Mouse (Mus musculus) midbrain, embryonic 11.5 days (tissue): ENCODE results near the gene Kdm5c. TPM values are rescaled to one million over a fixed set of nuclear protein-coding genes. Genes with fewer than 3 reads are reported as not detected.

ENCODE experiments used
- ATAC-seq: fragments of 200-750 bp; cut with Nextera tagmentation; 2 replicates; pipeline ENCODE4 v1.8.0; 2017; ENCODE audit warnings: moderate TSS enrichment, moderate library complexity; ENCODE audit not compliant: low FRiP score
- DNase-seq: peaks from one replicate; pipeline ENCODE4 v3.0.0; 2015; ENCODE audit warnings: low spot score; ENCODE audit errors: missing footprints
- H3K27ac ChIP-seq: fragments of 300-500 bp; sonication (generic); 2 replicates; pipeline ENCODE4 v1.5.1; 2014; ENCODE audit warnings: low read depth, low read length
- H3K27me3 ChIP-seq: fragments of 300-500 bp; sonication (generic); 2 replicates; pipeline ENCODE4 v1.6.1; 2014; ENCODE audit warnings: mild to moderate bottlenecking, low read length, moderate library complexity, mixed read lengths; ENCODE audit not compliant: control insufficient read depth, insufficient read depth
- H3K36me3 ChIP-seq: fragments of 300-500 bp; sonication (generic); 2 replicates; pipeline ENCODE4 v1.6.1; 2014; ENCODE audit warnings: mild to moderate bottlenecking, low read length, moderate library complexity, mixed read lengths; ENCODE audit not compliant: control insufficient read depth, insufficient read depth
- H3K4me1 ChIP-seq: fragments of 300-500 bp; sonication (generic); 2 replicates; pipeline ENCODE4 v1.6.1; 2014; ENCODE audit warnings: low read length; ENCODE audit not compliant: control insufficient read depth, insufficient read depth
- H3K4me2 ChIP-seq: fragments of 300-500 bp; sonication (generic); 2 replicates; pipeline ENCODE4 v1.6.1; 2014; ENCODE audit warnings: mild to moderate bottlenecking, moderate library complexity
- H3K4me3 ChIP-seq: fragments of 300-500 bp; sonication (generic); 2 replicates; pipeline ENCODE4 v1.5.1; 2014; ENCODE audit warnings: low read depth, low read length
- H3K9ac ChIP-seq: fragments of 300-500 bp; sonication (generic); 2 replicates; pipeline ENCODE4 v1.6.1; 2014; ENCODE audit warnings: low read length
- H3K9me3 ChIP-seq: fragments of 300-500 bp; sonication (generic); 2 replicates; pipeline ENCODE4 v1.6.1; 2016; ENCODE audit warnings: low read length; ENCODE audit not compliant: control insufficient read depth
- WGBS: fragments of 180-500 bp; shearing (Covaris S2); extraction: QIAGEN DNeasy Blood & Tissue Kit; methylation state at CpG from one replicate; pipeline ENCODE4 v1.1.7; 2014; 5-methylcytosine and 5-hydroxymethylcytosine counted together
- polyA plus RNA-seq: library from polyadenylated mRNA; unstranded; fragments of >200 nt; fragmentation: Nextera tagmentation; extraction: Ambion mirVana; gene quantifications from 2 replicates; pipeline ENCODE4 v1.2.1, GENCODE M21; 2014

The Kdm5c gene
- polyA plus RNA-seq, 1 experiment from 2014 or later = 29.4 TPM

GRCm38 (mm10) chrX:152322776-152323175, 90.0 kb downstream of the Kdm5c start:
- Histone ChIP-seq H3K27me3 (peaks cover 25% of the 10 kb centered on the region), H3K4me2 (no peak overlapping the region), H3K9ac (no peak overlapping the region), H3K4me1 (no peaks in the 10 kb centered on the region), H3K36me3 (no peaks in the 10 kb centered on the region), H3K9me3 (no peaks in the 10 kb centered on the region), H3K27ac (no peak overlapping the region), H3K4me3 (no peak overlapping the region)
- no peak for ATAC-seq
- DNase-seq = no peak
- WGBS = 57% methylated on average over 2 of the region's 2 CpGs

GRCm38 (mm10) chrX:152323584-152323983, 90.8 kb downstream of the Kdm5c start:
- Histone ChIP-seq H3K36me3 (no peaks in the 10 kb centered on the region), H3K27me3 (peaks cover 30% of the 10 kb centered on the region), H3K4me1 (no peaks in the 10 kb centered on the region), H3K4me2 (no peak overlapping the region), H3K9ac (no peak overlapping the region), H3K9me3 (no peaks in the 10 kb centered on the region), H3K27ac (no peak overlapping the region), H3K4me3 (no peak overlapping the region)
- WGBS = 88% methylated on average over 1 of the region's 1 CpGs
- ATAC-seq (no peak), DNase-seq (no peak)

Other genes starting within 250 kb of the Kdm5c start
- 159 and 161 TPM in 2 replicates for gene Hsd17b10, start 231.2 kb upstream of the Kdm5c start, polyA plus RNA-seq
- gene Ribc1, start 216.7 kb upstream of the Kdm5c start, polyA plus RNA-seq = 6.3 and 6.6 TPM in 2 replicates
- gene Smc1a, start 216.6 kb upstream of the Kdm5c start, polyA plus RNA-seq = 131 and 141 TPM in 2 replicates
- 1.1 and 1.8 TPM in 2 replicates for gene Iqsec2, start 88.8 kb upstream of the Kdm5c start, polyA plus RNA-seq
- gene Kantr, start 94.5 kb downstream of the Kdm5c start, polyA plus RNA-seq = 16.3 and 16.6 TPM in 2 replicates
- gene Tspyl2, start 109.4 kb downstream of the Kdm5c start, polyA plus RNA-seq = 29.6 and 30.1 TPM in 2 replicates
- gene Gpr173, start 135.7 kb downstream of the Kdm5c start, polyA plus RNA-seq = 5.6 and 6.2 TPM in 2 replicates